Mouse (Mus musculus) megakaryocyte-erythroid progenitor cell, adult 5-6 weeks (primary cell): Measurements from ENCODE around the gene Rab35. TPM values are rescaled to one million over a fixed set of nuclear protein-coding genes. Genes with fewer than 3 reads are reported as not detected.

ENCODE experiments used
- ATAC-seq: replicated peaks from 2 replicates; pipeline ENCODE4 v1.8.0; 2016; ENCODE audit warnings: mild to moderate bottlenecking, inconsistent platforms; ENCODE audit not compliant: severe bottlenecking, poor library complexity, low FRiP score, low TSS enrichment
- total RNA-seq, 2 experiments: library from RNA; stranded (forward) in 1 of 2; stranded (reverse) in 1 of 2; fragments of 200-1000, 215-1000 nt in 1 of 2; fragments of >200 nt in 1 of 2; fragmentation: Nextera tagmentation in 1 of 2; gene quantifications; 2 replicates each; pipeline ENCODE4 v1.2.3; 2014 to 2017

Rab35 gene
- total RNA-seq, 2 experiments from 2014 or later = 34.2 to 53.5 TPM

GRCm38 (mm10) chr5:115635536-115635935, 3.8 kb downstream of the Rab35 start:
- no peak for ATAC-seq

GRCm38 (mm10) chr5:115644192-115644591, 12.5 kb downstream of the Rab35 start:
- ATAC-seq = no peak

GRCm38 (mm10) chr5:115648876-115649275, 17.2 kb downstream of the Rab35 start:
- no peak for ATAC-seq

DNA sequence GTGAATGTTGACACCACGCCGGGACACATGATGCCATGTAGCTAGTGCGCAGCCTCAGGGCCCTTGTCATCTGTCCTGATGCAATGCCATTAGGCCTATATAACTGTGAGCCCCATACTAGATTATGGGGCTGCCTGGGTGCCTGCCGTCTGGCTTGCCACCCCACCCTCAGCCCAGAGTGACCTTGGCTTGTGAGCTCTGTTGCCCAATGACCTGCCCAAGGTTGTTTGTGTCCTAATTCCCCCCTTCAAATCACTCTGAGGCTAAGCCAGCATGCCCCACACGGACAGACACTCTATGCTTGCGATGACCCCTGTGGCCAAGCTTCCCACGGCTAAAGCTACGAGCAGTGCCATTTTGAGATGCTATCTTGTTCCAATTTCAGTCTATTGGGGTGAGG, 18.0 kb downstream of the Rab35 start:
- no peak for ATAC-seq

DNA sequence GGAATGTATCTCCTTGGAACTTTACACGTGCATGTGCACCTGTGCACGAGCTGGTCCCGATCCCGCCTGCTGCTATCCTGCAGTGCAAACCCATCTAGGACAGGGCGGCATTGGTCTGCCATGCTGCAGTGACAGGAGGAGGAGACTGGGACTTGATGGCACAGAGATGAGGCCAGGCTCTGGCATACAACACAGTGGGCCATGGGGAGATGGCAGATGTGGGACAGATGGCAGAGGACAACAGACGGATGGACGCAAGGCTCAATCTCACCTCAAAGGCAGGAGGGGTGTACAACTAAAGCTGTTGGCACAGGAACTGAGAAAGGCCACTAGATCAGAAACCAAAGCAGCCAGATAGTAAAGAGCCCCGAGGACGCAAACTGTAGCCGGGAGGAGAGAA, 19.2 kb downstream of the Rab35 start:
- ATAC-seq = no peak

DNA sequence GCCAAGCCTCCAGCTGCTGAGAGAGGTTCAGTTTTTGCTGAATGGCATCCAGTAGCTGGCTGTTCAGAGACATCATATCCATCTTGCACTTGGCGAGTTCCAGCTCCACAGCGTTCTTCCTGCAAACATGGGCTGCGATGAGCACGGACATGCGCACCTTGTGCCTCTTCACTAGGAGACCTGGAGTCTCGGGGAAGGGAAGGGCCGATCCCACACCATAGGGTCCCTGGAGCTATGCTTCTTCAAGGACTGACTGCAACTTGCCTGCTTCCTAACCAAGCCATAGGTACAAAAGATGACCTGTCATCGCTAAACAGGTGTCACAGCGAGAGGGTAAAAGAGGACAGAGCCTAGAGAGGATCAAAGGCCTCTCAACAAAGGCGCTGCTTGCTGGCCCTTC, 20.1 kb downstream of the Rab35 start:
- no peak for ATAC-seq

DNA sequence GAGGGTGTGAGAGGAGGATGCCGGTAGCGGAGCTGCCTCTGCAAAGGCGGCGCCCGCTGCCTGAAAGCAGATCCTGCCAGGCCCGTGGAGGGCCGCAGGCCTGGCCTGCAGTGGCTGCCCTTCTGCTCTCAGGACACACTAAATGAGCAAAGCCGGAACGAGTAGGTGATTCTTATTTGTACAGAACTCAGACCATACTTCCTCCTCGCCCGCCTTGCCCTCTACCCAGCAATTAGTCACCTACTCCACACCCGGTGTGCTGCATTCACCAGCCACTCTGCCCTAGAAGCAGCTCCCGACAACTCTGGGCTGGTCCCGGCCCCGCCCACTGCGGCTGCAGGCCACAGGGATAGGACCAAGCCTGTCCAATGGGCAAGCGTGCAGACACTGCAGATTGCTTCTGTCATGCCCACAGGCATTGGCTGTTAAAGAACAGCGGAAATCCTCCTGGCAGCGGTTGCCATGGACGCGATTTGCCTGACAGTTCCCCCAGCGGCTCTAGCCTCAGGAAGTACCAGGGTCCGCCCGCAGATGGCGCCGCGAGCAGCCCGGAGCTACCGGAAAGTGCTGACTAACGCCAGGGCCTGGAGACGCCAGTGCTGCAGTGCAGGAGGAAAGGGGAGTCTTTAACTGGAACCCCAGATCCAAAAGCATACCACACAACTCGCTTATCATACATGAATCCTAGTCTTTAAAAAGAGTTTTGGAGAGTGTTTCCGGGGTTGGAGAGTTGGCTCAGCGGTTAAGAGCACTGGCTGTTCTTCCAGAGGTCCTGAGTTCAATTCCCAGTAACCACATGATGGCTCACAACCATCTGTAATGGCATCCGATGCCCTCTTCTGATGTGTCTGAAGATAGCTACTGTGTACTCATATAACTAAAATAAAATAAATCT, 21.2 kb downstream of the Rab35 start:
- ATAC-seq = peak; percentile 96

DNA sequence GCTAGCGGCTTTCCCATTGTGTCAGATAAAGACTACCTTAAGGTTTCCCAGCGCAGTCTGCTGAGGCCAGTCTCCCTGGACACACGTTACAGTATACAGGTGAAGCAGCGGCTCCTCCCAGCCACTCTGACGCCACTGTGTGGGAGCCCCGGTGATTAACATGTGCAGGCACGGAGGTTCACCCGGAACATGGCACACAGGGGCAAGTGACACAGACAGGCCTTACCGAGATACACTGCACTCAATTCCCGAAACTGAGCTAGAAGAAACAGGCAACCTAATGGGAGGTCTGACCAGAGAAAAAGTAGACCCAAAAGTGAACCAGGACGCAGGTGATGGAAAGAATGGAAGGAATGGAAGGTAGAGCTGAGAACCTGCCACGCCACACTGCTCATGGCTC, 22.1 kb downstream of the Rab35 start:
- no peak for ATAC-seq

GRCm38 (mm10) chr5:115656677-115657076, 25.0 kb downstream of the Rab35 start:
- no peak for ATAC-seq

DNA sequence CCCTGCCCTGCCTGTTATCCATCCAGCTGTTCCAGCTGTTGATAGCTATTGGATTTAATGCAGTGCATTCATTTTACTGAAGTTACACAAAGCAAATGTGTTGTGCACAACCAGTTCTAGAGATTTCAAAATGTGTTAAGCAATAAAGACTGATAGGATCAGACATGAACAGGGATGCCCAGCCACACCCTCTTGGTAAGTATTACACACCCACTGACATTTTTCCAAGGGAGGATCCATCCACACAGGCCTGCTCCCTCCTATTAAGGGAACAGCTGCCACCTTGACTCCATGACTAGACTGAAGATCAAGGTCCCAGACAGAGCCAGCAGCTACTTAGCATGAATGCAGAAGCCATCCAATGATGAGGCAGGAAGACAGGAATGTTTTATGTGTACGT, 25.5 kb downstream of the Rab35 start:
- ATAC-seq = no peak

DNA sequence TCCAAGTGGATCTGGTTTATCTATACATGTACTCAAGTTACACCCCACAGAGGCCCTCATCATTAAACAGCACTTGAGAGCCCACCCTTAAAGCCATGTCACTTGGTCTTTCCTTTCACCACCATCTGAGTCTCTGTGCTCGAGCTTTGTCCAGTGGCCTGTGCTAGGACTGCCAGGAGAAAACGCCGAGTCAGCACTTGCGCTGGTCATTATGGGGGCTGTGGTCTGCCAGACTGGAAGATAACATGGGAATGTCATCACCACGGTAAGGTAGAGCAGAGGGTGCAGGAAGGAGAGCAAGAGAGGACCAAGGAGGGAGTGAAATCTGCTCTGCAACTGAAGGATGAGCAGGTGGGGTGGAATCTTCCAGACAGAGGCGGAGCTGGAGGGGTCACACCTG, 26.6 kb downstream of the Rab35 start:
- ATAC-seq = no peak

GRCm38 (mm10) chr5:115662658-115663057, 30.9 kb downstream of the Rab35 start:
- ATAC-seq = no peak

GRCm38 (mm10) chr5:115666366-115667065, 34.8 kb downstream of the Rab35 start:
- ATAC-seq = no peak

DNA sequence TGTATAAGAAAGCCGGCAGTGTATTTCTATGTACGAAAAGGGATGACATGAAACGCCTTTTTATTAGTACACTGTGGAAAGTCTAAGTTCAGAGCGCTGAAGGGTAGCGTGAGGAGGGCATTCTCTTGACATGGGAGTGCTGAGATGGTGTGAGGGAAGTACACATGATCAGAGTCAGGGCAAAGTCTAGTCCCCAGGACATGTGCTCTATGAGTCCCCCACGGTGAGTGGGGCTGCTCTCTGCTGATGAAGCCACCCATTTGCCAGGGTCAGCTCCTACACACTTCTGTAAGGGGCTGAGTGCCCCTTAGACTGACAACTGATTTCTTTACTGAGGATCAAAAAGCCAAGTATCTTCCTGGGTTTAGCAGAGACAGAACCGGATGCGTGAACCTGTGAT, 35.5 kb downstream of the Rab35 start:
- ATAC-seq = no peak

DNA sequence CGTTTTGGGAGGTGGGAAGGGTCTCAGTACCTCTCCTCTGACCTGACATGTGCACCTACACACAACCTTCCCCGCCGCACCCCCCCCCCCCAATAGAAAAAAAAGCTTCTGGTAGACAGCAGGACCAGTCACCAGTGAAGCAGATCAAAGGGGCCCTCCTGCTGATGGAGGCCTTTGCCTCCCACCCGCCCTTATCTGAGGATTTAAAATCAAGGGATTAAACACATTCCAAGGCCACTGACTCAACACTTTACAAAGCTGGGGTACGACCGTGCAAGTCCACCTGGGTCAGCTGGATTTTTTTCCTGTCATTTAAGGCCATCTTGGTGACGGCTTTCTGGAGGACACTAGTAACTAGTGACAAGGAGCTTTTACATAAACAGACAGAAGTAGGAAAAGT, 36.2 kb downstream of the Rab35 start:
- no peak for ATAC-seq

GRCm38 (mm10) chr5:115668986-115669385, 37.3 kb downstream of the Rab35 start:
- no peak for ATAC-seq

DNA sequence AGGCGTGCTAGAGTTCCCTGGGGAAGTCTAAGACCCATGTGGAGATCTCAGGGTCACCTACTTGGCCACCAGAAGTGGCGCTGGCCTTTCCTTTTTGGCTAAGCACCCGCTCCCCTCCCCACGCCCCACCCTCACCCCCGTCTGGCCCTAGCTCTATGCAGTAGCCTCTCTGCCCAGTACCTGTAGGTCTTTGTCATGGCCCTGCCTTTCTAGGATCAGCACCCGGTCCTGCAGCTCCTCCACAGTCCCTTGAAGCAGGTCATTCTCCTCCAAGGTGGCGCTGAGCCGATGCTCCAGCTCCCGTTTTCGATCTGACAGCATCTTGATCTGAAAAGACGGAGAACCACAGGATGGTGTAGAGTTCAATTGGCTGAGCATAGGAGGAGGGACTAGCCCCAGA, 38.3 kb downstream of the Rab35 start:
- ATAC-seq = no peak

DNA sequence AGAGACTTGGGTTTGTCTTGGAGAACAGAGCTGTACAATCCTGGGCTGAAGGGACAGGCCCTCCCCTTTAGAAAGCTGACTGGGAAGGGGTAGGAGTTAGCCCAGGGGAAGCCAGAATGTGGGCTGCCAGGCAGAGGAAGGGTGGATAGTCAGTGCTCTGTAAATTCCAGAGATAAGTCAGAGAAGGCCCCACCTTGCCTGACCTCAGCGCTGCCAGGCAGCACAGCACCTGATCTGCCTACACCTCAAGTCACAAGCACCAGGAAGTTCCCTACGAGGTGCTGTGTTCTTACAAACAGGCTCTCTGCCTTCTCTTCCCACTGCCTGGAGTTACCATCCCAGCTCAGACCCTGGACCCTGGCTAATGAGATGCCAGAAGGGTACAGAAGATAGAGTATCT, 38.7 kb downstream of the Rab35 start:
- ATAC-seq = no peak

- ATAC-seq = no peak
Measured at GRCm38 (mm10) chr5:115671846-115672245, 40.1 kb downstream of the Rab35 start.

GRCm38 (mm10) chr5:115685126-115685525, 53.4 kb downstream of the Rab35 start:
- ATAC-seq = no peak

DNA sequence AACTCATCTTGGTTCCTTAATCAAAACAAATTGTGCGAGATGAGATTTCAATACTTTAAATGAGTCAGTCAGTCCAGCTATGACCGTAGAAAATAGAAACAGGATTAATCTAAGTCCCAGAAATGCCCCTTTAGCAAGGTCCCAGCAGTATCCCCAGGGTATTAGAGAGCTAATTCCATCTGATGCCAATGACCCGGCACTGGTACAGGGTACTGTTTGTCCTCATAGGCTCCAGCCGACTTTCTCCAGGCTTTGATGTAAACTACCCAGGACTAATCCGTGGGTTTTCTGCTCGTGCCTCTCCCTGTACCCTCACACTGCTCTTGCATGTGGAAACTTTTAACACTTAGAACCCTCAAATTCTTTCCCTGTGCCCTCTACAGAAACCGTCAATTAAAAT, 55.0 kb downstream of the Rab35 start:
- ATAC-seq = no peak
